Mouse (Mus musculus) bone marrow, adult 2 months (tissue): ENCODE results near the gene Nop2.

Experiments
- CTCF ChIP-seq: fragments of 200-500 bp; IDR thresholded peaks from 2 replicates; pipeline ENCODE4 v1.5.1; 2011; ENCODE audit warnings: low read length, control low read depth; ENCODE audit not compliant: control insufficient read depth, insufficient read depth
- POLR2A ChIP-seq: fragments of 200-500 bp; IDR thresholded peaks from 2 replicates; pipeline ENCODE4 v1.6.1; 2011; ENCODE audit warnings: low read depth, mild to moderate bottlenecking, control low read depth, low read length, borderline replicate concordance; ENCODE audit not compliant: control insufficient read depth

- TF ChIP-seq CTCF (no peak), POLR2A (no peak)
Observed at GRCm38 (mm10) chr6:125143904-125144303, 12.2 kb downstream of the Nop2 start.
